Mouse (Mus musculus): ENCODE results near the gene Epm2aip1.

- TF ChIP-seq CTCF (IDR thresholded peaks at IDR 0.05; ENCODE audit: insufficient read depth, low read length) (no peak), POLR2A (IDR thresholded peaks at IDR 0.05; ENCODE audit: borderline replicate concordance, extremely low read depth, low read depth, low read length) (no peak)
Observed at GRCm38 (mm10) chr9:111289294-111289831, 17.6 kb downstream of the Epm2aip1 start.

All from lung, adult 2 months (tissue).